Mouse (Mus musculus): ENCODE measurements around the gene Mettl9.

- TF ChIP-seq ZC3H11A (IDR thresholded peaks at IDR 0.05; ENCODE audit: borderline replicate concordance, low read depth, low read length) (no peak), HCFC1 (IDR thresholded peaks at IDR 0.05; ENCODE audit: borderline replicate concordance, insufficient read depth, low read length) (no peak)
These were observed 50.7 kb downstream of the Mettl9 start for GRCm38 (mm10) chr7:121084840-121085453.

Measured in ES-E14 (cell line).